Mouse (Mus musculus) spleen, adult 2 months (tissue): ENCODE data around the gene 1700029P11Rik.

Experiments used
- CTCF ChIP-seq: fragments of 200-500 bp; IDR thresholded peaks from 2 replicates; pipeline ENCODE4 v1.5.1; 2011; ENCODE audit warnings: mild to moderate bottlenecking, inconsistent platforms; ENCODE audit not compliant: insufficient read depth, insufficient read length, insufficient replicate concordance; ENCODE audit errors: extremely low read depth
- POLR2A ChIP-seq: fragments of 200-500 bp; IDR thresholded peaks from 2 replicates; pipeline ENCODE4 v1.6.1; 2011; ENCODE audit warnings: low read depth, low read length, inconsistent platforms

- TF ChIP-seq POLR2A (no peak), CTCF (no peak)
Measured at GRCm38 (mm10) chr15:81939157-81939715, 41.1 kb upstream of the 1700029P11Rik start.
